Comparison of ENCODE assay signal across 8 mouse cellular contexts in genomic region chr7:74025007-74025406, GRCm38 (mm10). TPM values are rescaled to one million over a fixed set of nuclear protein-coding genes. Genes with fewer than 3 reads are reported as not detected.
DNase-seq lines count a peak whose midpoint lies in the region; ATAC-seq and TF ChIP-seq lines count a peak whose summit lies in the region.

No protein-coding gene starts in this region.

- WGBS in liver, embryonic 11.5 days = 13% methylated on average over 5 of the region's 5 CpGs
- WGBS in forebrain, embryonic 11.5 days = 13% methylated on average over 5 of the region's 5 CpGs
- 14% methylated on average over 5 of the region's 5 CpGs for whole genome bisulfite sequencing in lung, embryonic 14.5 days

- no peak overlapping the region for H3K27ac ChIP-seq in liver, embryonic 11.5 days (ENCODE audit: low read depth, low read length)
- no peak overlapping the region for H3K27ac ChIP-seq in forebrain, embryonic 11.5 days (ENCODE audit: low read depth, low read length)
- no peak overlapping the region for H3K27ac ChIP-seq in lung, embryonic 14.5 days (ENCODE audit: low read depth)

- TF ChIP-seq CTCF in lung, embryonic 14.5 days (IDR thresholded peaks at IDR 0.05; ENCODE audit: low read depth) = peak; percentile 89

- H3K4me3 ChIP-seq in liver, embryonic 11.5 days (ENCODE audit: low read depth, low read length) = no peak overlapping the region
- H3K4me3 ChIP-seq in forebrain, embryonic 11.5 days (ENCODE audit: low read depth, low read length) = no peak overlapping the region
- no peak overlapping the region for H3K4me3 ChIP-seq in lung, embryonic 14.5 days (ENCODE audit: low read depth, low read length)

- ATAC-seq in liver, embryonic 11.5 days (replicated peaks; ENCODE audit: low FRiP score) = no peak
- ATAC-seq in forebrain, embryonic 11.5 days (replicated peaks; ENCODE audit: low FRiP score) = no peak; the same call in 1 of the 2 replicates
- 0 out of 2 replicates have a peak, but pooled peaks have one; percentile 39 for ATAC-seq in lung, embryonic 14.5 days (ENCODE audit: insufficient read depth)

- peak; percentile 51 for DNase-seq in liver
- no peak for DNase-seq in liver, embryonic 11.5 days (ENCODE audit: low spot score)
- DNase-seq in adrenal gland, postnatal 25 days = peak; percentile 79
- DNase-seq in forebrain, embryonic 11.5 days (ENCODE audit: low spot score) = peak; percentile 85
- peak; percentile 67 for DNase-seq in kidney, adult 9 months
- DNase-seq in lung, embryonic 14.5 days = peak; percentile 88
- DNase-seq in retina, postnatal 7 days (ENCODE audit: low read depth, low spot score) = peak; percentile 70
- DNase-seq in urinary bladder, postnatal 4 days (ENCODE audit: low spot score in 2 of 2) = peak; percentile 27 to 77

- no peaks in the 10 kb centered on the region for H3K4me1 ChIP-seq in liver, embryonic 11.5 days (replicated peaks; ENCODE audit: control insufficient read depth, insufficient read depth, low read length)
- no peaks in the 10 kb centered on the region for H3K4me1 ChIP-seq in forebrain, embryonic 11.5 days (replicated peaks; ENCODE audit: control insufficient read depth, insufficient read depth, low read length)
- H3K4me1 ChIP-seq in lung, embryonic 14.5 days (ENCODE audit: insufficient read depth) = 0 out of 2 replicates have a peak, but pooled peaks cover 5% of the 10 kb centered on the region

- H3K36me3 ChIP-seq in liver, embryonic 11.5 days (ENCODE audit: control insufficient read depth, insufficient read depth, low read length) = no peaks in the 10 kb centered on the region
- H3K36me3 ChIP-seq in forebrain, embryonic 11.5 days (ENCODE audit: control insufficient read depth, insufficient read depth, low read length) = no peaks in the 10 kb centered on the region
- H3K36me3 ChIP-seq in lung, embryonic 14.5 days (ENCODE audit: insufficient read depth) = no peaks in the 10 kb centered on the region

- no peaks in the 10 kb centered on the region for H3K9me3 ChIP-seq in liver, embryonic 11.5 days (ENCODE audit: control insufficient read depth, low read length)
- H3K9me3 ChIP-seq in forebrain, embryonic 11.5 days (ENCODE audit: control insufficient read depth, low read length) = no peaks in the 10 kb centered on the region
- no peaks in the 10 kb centered on the region for H3K9me3 ChIP-seq in lung, embryonic 14.5 days (ENCODE audit: low read depth, low read length)

- no peak overlapping the region for H3K9ac ChIP-seq in liver, embryonic 11.5 days (ENCODE audit: low read depth, low read length)
- H3K9ac ChIP-seq in forebrain, embryonic 11.5 days (ENCODE audit: low read length) = no peak overlapping the region
- H3K9ac ChIP-seq in lung, embryonic 14.5 days = no peak overlapping the region

- H3K27me3 ChIP-seq in liver, embryonic 11.5 days (replicated peaks; ENCODE audit: control insufficient read depth, insufficient read depth, low read length) = no peaks in the 10 kb centered on the region
- no peaks in the 10 kb centered on the region for H3K27me3 ChIP-seq in forebrain, embryonic 11.5 days (ENCODE audit: control insufficient read depth, insufficient read depth, low read length)
- no peaks in the 10 kb centered on the region for H3K27me3 ChIP-seq in lung, embryonic 14.5 days (ENCODE audit: insufficient read depth, low read length)

- no peak overlapping the region for H3K4me2 ChIP-seq in liver, embryonic 11.5 days
- H3K4me2 ChIP-seq in forebrain, embryonic 11.5 days (ENCODE audit: low read depth, low read length, severe bottlenecking) = no peak overlapping the region
- no peak overlapping the region for H3K4me2 ChIP-seq in lung, embryonic 14.5 days

RNA-seq across cellular contexts. Expression of gene St8sia2, which starts 11.5 kb away (rescaled TPM):
- 3.4 and 3.5 TPM in 2 replicates for polyA plus RNA-seq in liver, embryonic 11.5 days (2014; fragmentation: Nextera tagmentation; extraction: Ambion mirVana)
- total RNA-seq in adrenal gland, postnatal 25 days (2021) = 0.81 and 1.8 TPM in 2 replicates
- 35.8 and 42.0 TPM in 2 replicates for polyA plus RNA-seq in forebrain, embryonic 11.5 days (2014; fragmentation: Nextera tagmentation; extraction: Ambion mirVana)
- polyA plus RNA-seq in lung, embryonic 14.5 days (2014; fragmentation: Nextera tagmentation; extraction: Ambion mirVana) = 17.2 and 19.0 TPM in 2 replicates
